Mouse (Mus musculus): ENCODE results near the gene Ablim1.

GRCm38 (mm10) chr19:56993763-56994162 is 321.0 kb downstream of the Ablim1 start:
- no peak for TF ChIP-seq CTCF (IDR thresholded peaks at IDR 0.05; ENCODE audit: borderline replicate concordance, insufficient read depth, low read depth, low read length)
- no peak for TF ChIP-seq POLR2A (IDR thresholded peaks at IDR 0.05; ENCODE audit: borderline replicate concordance, insufficient read depth, low read length)

All from cerebellum, adult 2 months (tissue).